Mouse (Mus musculus): Measurements from ENCODE around the gene Hmgcll1. TPM values are rescaled to one million over a fixed set of nuclear protein-coding genes. Genes with fewer than 3 reads are reported as not detected.

Hmgcll1 gene
- polyA plus RNA-seq (2012; rRNA removed) = 0.88 and 1.9 TPM in 2 replicates

GRCm38 (mm10) chr9:76014631-76015531 lies at the start of gene Hmgcll1:
Hmgcll1 (plus strand) TSS chr9:76014855.

Other genes with a start within 250 kb of the Hmgcll1 start
- gene Bmp5, start 239.5 kb upstream of the Hmgcll1 start, polyA plus RNA-seq (2012; rRNA removed) = 0.55 and 0.85 TPM in 2 replicates
- not detected in 2 replicates for gene Gfral, start 198.8 kb downstream of the Hmgcll1 start, polyA plus RNA-seq (2012; rRNA removed)

Data from stomach, adult 2 months (tissue).